Mouse (Mus musculus) kidney, embryonic 15.5 days (tissue): ENCODE data around the gene Cpsf4l. TPM values are rescaled to one million over a fixed set of nuclear protein-coding genes. Genes with fewer than 3 reads are reported as not detected.

Experiments used
- ATAC-seq: fragments of 200-750 bp; cut with Nextera tagmentation; replicated peaks from 2 replicates; pipeline ENCODE4 v1.8.0; 2017; ENCODE audit warnings: moderate TSS enrichment; ENCODE audit not compliant: low FRiP score
- H3K27ac ChIP-seq: fragments of 300-500 bp; sonication (generic); 2 replicates; pipeline ENCODE4 v1.5.1; 2015; ENCODE audit warnings: mild to moderate bottlenecking, inconsistent platforms
- H3K27me3 ChIP-seq: fragments of 300-500 bp; sonication (generic); 2 replicates; pipeline ENCODE4 v1.6.1; 2015; ENCODE audit warnings: inconsistent platforms
- H3K36me3 ChIP-seq: fragments of 300-500 bp; sonication (generic); 2 replicates; pipeline ENCODE4 v1.6.1; 2015; ENCODE audit warnings: inconsistent platforms
- H3K4me1 ChIP-seq: fragments of 300-500 bp; sonication (generic); 2 replicates; pipeline ENCODE4 v1.6.1; 2015; ENCODE audit warnings: inconsistent platforms
- H3K4me2 ChIP-seq: fragments of 300-500 bp; sonication (generic); 2 replicates; pipeline ENCODE4 v1.6.1; 2015; ENCODE audit warnings: moderate library complexity, mild to moderate bottlenecking, inconsistent platforms
- H3K4me3 ChIP-seq: fragments of 300-500 bp; sonication (generic); replicated peaks from 2 replicates; pipeline ENCODE4 v1.5.1; 2015; ENCODE audit warnings: mild to moderate bottlenecking, inconsistent platforms
- H3K9ac ChIP-seq: fragments of 300-500 bp; sonication (generic); 2 replicates; pipeline ENCODE4 v1.6.1; 2015; ENCODE audit warnings: mild to moderate bottlenecking, inconsistent platforms
- H3K9me3 ChIP-seq: fragments of 300-500 bp; sonication (generic); replicated peaks from 2 replicates; pipeline ENCODE4 v1.6.1; 2016; ENCODE audit warnings: inconsistent platforms
- WGBS: fragments of 180-500 bp; shearing (Covaris S2); methylation state at CpG from one replicate; pipeline ENCODE4 v1.1.7; 2015; ENCODE audit warnings: mixed read lengths; 5-methylcytosine and 5-hydroxymethylcytosine counted together
- polyA plus RNA-seq: library from polyadenylated mRNA; unstranded; fragments of >200 nt; fragmentation: Nextera tagmentation; extraction: Ambion mirVana; gene quantifications from 2 replicates; pipeline ENCODE4 v1.2.1, GENCODE M21; 2015

The Cpsf4l gene
- polyA plus RNA-seq, 1 experiment from 2014 or later = 0.74 TPM

- WGBS = 95% methylated on average over 2 of the region's 2 CpGs
- Histone ChIP-seq H3K4me2 (no peak overlapping the region), H3K27me3 (no peaks in the 10 kb centered on the region), H3K27ac (no peak overlapping the region), H3K36me3 (no peaks in the 10 kb centered on the region), H3K9me3 (no peaks in the 10 kb centered on the region), H3K4me1 (peaks cover 19% of the 10 kb centered on the region), H3K9ac (no peak overlapping the region), H3K4me3 (no peak overlapping the region)
- no peak for ATAC-seq
Measured at GRCm38 (mm10) chr11:113716132-113716531, 6.3 kb upstream of the Cpsf4l start.

GRCm38 (mm10) chr11:113715078-113715674 lies 5.4 kb upstream of the Cpsf4l start:
- Histone ChIP-seq H3K9me3 (no peaks in the 10 kb centered on the region), H3K4me3 (no peak overlapping the region), H3K27me3 (no peaks in the 10 kb centered on the region), H3K4me1 (peaks cover 26% of the 10 kb centered on the region), H3K9ac (no peak overlapping the region), H3K36me3 (no peaks in the 10 kb centered on the region), H3K4me2 (no peak overlapping the region), H3K27ac (no peak overlapping the region)
- ATAC-seq = 0 out of 2 replicates have a peak, but pooled peaks have one; percentile 10
- WGBS = 70% methylated on average over 7 of the region's 7 CpGs

- no peak overlapping the region for H3K4me3 ChIP-seq
- H3K4me2 ChIP-seq = no peak overlapping the region
- peaks cover 26% of the 10 kb centered on the region for H3K4me1 ChIP-seq
- ATAC-seq = no peak
- no peaks in the 10 kb centered on the region for H3K9me3 ChIP-seq
- H3K36me3 ChIP-seq = peaks cover 8% of the 10 kb centered on the region; the same call in 1 of the 2 replicates
- 61% methylated on average over 1 of the region's 1 CpGs for WGBS
- H3K27ac ChIP-seq = no peak overlapping the region
- 0 out of 2 replicates have a peak, but pooled peaks cover 4% of the 10 kb centered on the region for H3K27me3 ChIP-seq
- H3K9ac ChIP-seq = no peak overlapping the region
Measured at GRCm38 (mm10) chr11:113711061-113711460, 1.2 kb upstream of the Cpsf4l start.

- ATAC-seq = no peak
- H3K27me3 ChIP-seq = 0 out of 2 replicates have a peak, but pooled peaks cover 4% of the 10 kb centered on the region
- peaks cover 8% of the 10 kb centered on the region; the same call in 1 of the 2 replicates for H3K36me3 ChIP-seq
- peaks cover 26% of the 10 kb centered on the region for H3K4me1 ChIP-seq
- no peaks in the 10 kb centered on the region for H3K9me3 ChIP-seq
- H3K9ac ChIP-seq = peak overlapping the region; percentile 25; the same call in 1 of the 2 replicates
- 10% methylated on average over 10 of the region's 10 CpGs for WGBS
- peak overlapping the region; percentile 5; the same call in 1 of the 2 replicates for H3K4me2 ChIP-seq
- H3K27ac ChIP-seq = peak overlapping the region; percentile 83
- H3K4me3 ChIP-seq = no peak overlapping the region
Measured at GRCm38 (mm10) chr11:113710257-113710777, 500 bp upstream of the Cpsf4l start.

- ATAC-seq = no peak
- Histone ChIP-seq H3K9ac (no peak overlapping the region), H3K4me1 (peaks cover 26% of the 10 kb centered on the region), H3K4me3 (no peak overlapping the region), H3K27me3 (0 out of 2 replicates have a peak, but pooled peaks cover 4% of the 10 kb centered on the region), H3K9me3 (no peaks in the 10 kb centered on the region), H3K36me3 (peaks cover 8% of the 10 kb centered on the region; the same call in 1 of the 2 replicates), H3K27ac (no peak overlapping the region), H3K4me2 (0 out of 2 replicates have a peak overlapping the region, but pooled peaks have one; percentile 5)
- WGBS = 20% methylated on average over 15 of the region's 15 CpGs
Measured at GRCm38 (mm10) chr11:113709272-113709671, 545 bp downstream of the Cpsf4l start.

GRCm38 (mm10) chr11:113708629-113709213 lies 1.1 kb downstream of the Cpsf4l start:
- ATAC-seq = no peak
- Histone ChIP-seq H3K27me3 (0 out of 2 replicates have a peak, but pooled peaks cover 4% of the 10 kb centered on the region), H3K27ac (peak overlapping the region; percentile 29; the same call in 1 of the 2 replicates), H3K4me2 (no peak overlapping the region), H3K4me1 (peaks cover 30% of the 10 kb centered on the region), H3K9me3 (no peaks in the 10 kb centered on the region), H3K9ac (no peak overlapping the region), H3K36me3 (peaks cover 8% of the 10 kb centered on the region; the same call in 1 of the 2 replicates), H3K4me3 (no peak overlapping the region)
- 57% methylated on average over 19 of the region's 19 CpGs for WGBS

- Histone ChIP-seq H3K9ac (no peak overlapping the region), H3K27me3 (0 out of 2 replicates have a peak, but pooled peaks cover 4% of the 10 kb centered on the region), H3K27ac (no peak overlapping the region), H3K9me3 (no peaks in the 10 kb centered on the region), H3K4me3 (no peak overlapping the region), H3K36me3 (peaks cover 8% of the 10 kb centered on the region; the same call in 1 of the 2 replicates), H3K4me1 (peaks cover 30% of the 10 kb centered on the region), H3K4me2 (no peak overlapping the region)
- ATAC-seq = no peak
- 79% methylated on average over 15 of the region's 15 CpGs for WGBS
Measured at GRCm38 (mm10) chr11:113705966-113706652, 3.7 kb downstream of the Cpsf4l start.

GRCm38 (mm10) chr11:113703758-113704157 lies 6.1 kb downstream of the Cpsf4l start:
- ATAC-seq = no peak; the same call in 1 of the 2 replicates
- Histone ChIP-seq H3K27me3 (no peaks in the 10 kb centered on the region), H3K27ac (no peak overlapping the region), H3K4me1 (peaks cover 9% of the 10 kb centered on the region; the same call in 1 of the 2 replicates), H3K4me2 (no peak overlapping the region), H3K9me3 (no peaks in the 10 kb centered on the region), H3K4me3 (no peak overlapping the region), H3K9ac (no peak overlapping the region), H3K36me3 (peaks cover 8% of the 10 kb centered on the region; the same call in 1 of the 2 replicates)
- 38% methylated on average over 5 of the region's 5 CpGs for WGBS

GRCm38 (mm10) chr11:113699643-113700042 lies 10.2 kb downstream of the Cpsf4l start:
- H3K36me3 ChIP-seq = peaks cover 25% of the 10 kb centered on the region
- WGBS = 81% methylated on average over 7 of the region's 7 CpGs

GRCm38 (mm10) chr11:113698013-113698545 lies 11.7 kb downstream of the Cpsf4l start:
- peak; percentile 76 for ATAC-seq
- no peak overlapping the region for H3K27ac ChIP-seq

More at GRCm38 (mm10) chr11:113699643-113700042, 10.2 kb downstream of the Cpsf4l start:
- no peak for ATAC-seq
- Histone ChIP-seq H3K27me3 (no peaks in the 10 kb centered on the region), H3K9ac (no peak overlapping the region), H3K4me2 (no peak overlapping the region), H3K4me3 (no peak overlapping the region), H3K9me3 (no peaks in the 10 kb centered on the region), H3K27ac (no peak overlapping the region), H3K4me1 (peaks cover 16% of the 10 kb centered on the region)

GRCm38 (mm10) chr11:113697571-113697970 lies 12.2 kb downstream of the Cpsf4l start:
- H3K9ac ChIP-seq = no peak overlapping the region
- no peaks in the 10 kb centered on the region for H3K27me3 ChIP-seq
- peaks cover 11% of the 10 kb centered on the region for H3K4me1 ChIP-seq
- peaks cover 46% of the 10 kb centered on the region for H3K36me3 ChIP-seq
- WGBS = 76% methylated on average over 5 of the region's 5 CpGs
- no peak for ATAC-seq
- H3K4me3 ChIP-seq = no peak overlapping the region
- no peak overlapping the region for H3K4me2 ChIP-seq
- no peaks in the 10 kb centered on the region for H3K9me3 ChIP-seq
- H3K27ac ChIP-seq = no peak overlapping the region

More at GRCm38 (mm10) chr11:113698013-113698545, 11.7 kb downstream of the Cpsf4l start:
- peaks cover 11% of the 10 kb centered on the region for H3K4me1 ChIP-seq
- H3K4me2 ChIP-seq = no peak overlapping the region
- peaks cover 40% of the 10 kb centered on the region for H3K36me3 ChIP-seq
- H3K9me3 ChIP-seq = no peaks in the 10 kb centered on the region
- 48% methylated on average over 12 of the region's 12 CpGs for WGBS
- no peak overlapping the region for H3K9ac ChIP-seq
- H3K27me3 ChIP-seq = no peaks in the 10 kb centered on the region
- no peak overlapping the region for H3K4me3 ChIP-seq
